9 mouse cellular contexts compared by ENCODE assay signal in the genomic region with DNA sequence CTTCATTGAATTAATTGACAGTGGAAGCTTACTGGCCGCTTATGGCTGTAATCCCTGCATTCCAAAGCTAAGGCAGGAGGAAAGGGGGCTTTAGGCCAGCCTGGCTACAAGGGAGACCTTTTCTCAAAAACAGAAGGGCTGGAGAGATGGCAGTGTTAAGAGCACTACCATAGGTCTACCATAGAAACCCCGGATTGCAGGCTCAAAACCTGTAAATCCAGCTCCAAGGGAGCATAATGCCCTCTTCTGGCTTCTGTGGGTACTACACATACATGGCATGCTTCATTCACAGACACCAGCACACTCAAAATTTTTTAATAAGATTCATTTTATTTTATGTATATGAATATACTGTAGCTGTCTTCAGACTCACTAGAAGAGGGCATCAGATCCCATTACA. TPM values are rescaled to one million over a fixed set of nuclear protein-coding genes. Genes with fewer than 3 reads are reported as not detected.
DNase-seq lines count a peak whose midpoint lies in the region; ATAC-seq and TF ChIP-seq lines count a peak whose summit lies in the region.
"Had no signal": no experiment of that assay in that cellular context is flagged by ENCODE, and none has a peak within 500 bp of the region (broad histone marks: within the 10 kb centered on the region; RNA-seq: fewer than 3 reads in every experiment).

No protein-coding gene starts in this region.

- WGBS in heart, adult 2 months = 37% methylated on average over 2 of the region's 2 CpGs
- WGBS in heart, embryonic 11.5 days (ENCODE audit: insufficient replicate concordance) = 45% methylated on average over 2 of the region's 2 CpGs
- 38% methylated on average over 2 of the region's 2 CpGs for WGBS in embryonic facial prominence, embryonic 11.5 days
- WGBS in stomach, postnatal 0 days = 26% methylated on average over 2 of the region's 2 CpGs

- no peak for TF ChIP-seq EP300 in heart, adult 2 months (IDR thresholded peaks at IDR 0.05; ENCODE audit: insufficient read depth, low read depth, low read length)
- no peak for TF ChIP-seq EP300 in stomach, postnatal 0 days (optimal IDR thresholded peaks at IDR 0.05)

- no peak overlapping the region for H3K9ac ChIP-seq in heart, adult 2 months (ENCODE audit: low read depth, low read length)
- no peak overlapping the region for H3K9ac ChIP-seq in heart, embryonic 11.5 days (ENCODE audit: low read depth, low read length)
- no peak overlapping the region for H3K9ac ChIP-seq in embryonic facial prominence, embryonic 11.5 days (replicated peaks; ENCODE audit: low read length)
- H3K9ac ChIP-seq in stomach, postnatal 0 days (ENCODE audit: low read length) = no peak overlapping the region
- H3K9ac ChIP-seq: limb, embryonic 12.5 days had no signal

- DNase-seq in heart, adult 2 months = peak; percentile 41 to 55
- peak; percentile 80 for DNase-seq in CD4-positive helper T cell, adult 2 months (ENCODE audit: low read depth, low spot score)
- peak; percentile 81 for DNase-seq in adrenal gland, postnatal 14 days
- DNase-seq in embryonic facial prominence, embryonic 11.5 days (ENCODE audit: low spot score) = peak; percentile 84
- DNase-seq in kidney, postnatal 4 days = peak; percentile 71 to 77
- DNase-seq in stomach, postnatal 0 days (ENCODE audit: low spot score) = peak; percentile 74

- peaks cover 9% of the 10 kb centered on the region for H3K79me2 ChIP-seq in heart, adult 2 months (replicated peaks; ENCODE audit: control insufficient read depth, insufficient read depth, low read length)

- no peaks in the 10 kb centered on the region for H3K27me3 ChIP-seq in heart, adult 2 months (ENCODE audit: control insufficient read depth, insufficient read depth, low read length)
- no peaks in the 10 kb centered on the region for H3K27me3 ChIP-seq in heart, embryonic 11.5 days (ENCODE audit: control insufficient read depth, insufficient read depth, low read length)
- H3K27me3 ChIP-seq in embryonic facial prominence, embryonic 11.5 days (ENCODE audit: control insufficient read depth, insufficient read depth, low read length) = no peaks in the 10 kb centered on the region
- H3K27me3 ChIP-seq in stomach, postnatal 0 days (ENCODE audit: control insufficient read depth, insufficient read depth, low read length) = no peaks in the 10 kb centered on the region
- H3K27me3 ChIP-seq: limb, embryonic 12.5 days had no signal

- no peak overlapping the region for H3K4me3 ChIP-seq in heart, adult 2 months
- no peak overlapping the region for H3K4me3 ChIP-seq in heart, embryonic 11.5 days (ENCODE audit: low read depth, low read length)
- H3K4me3 ChIP-seq in embryonic facial prominence, embryonic 11.5 days (ENCODE audit: low read depth, low read length) = no peak overlapping the region
- H3K4me3 ChIP-seq in stomach, postnatal 0 days (ENCODE audit: low read depth, low read length) = no peak overlapping the region
- H3K4me3 ChIP-seq: limb, embryonic 12.5 days had no signal

- TF ChIP-seq CTCF in heart, adult 2 months (IDR thresholded peaks at IDR 0.05) = peak; percentile 92
- peak; percentile 89 for TF ChIP-seq CTCF in stomach, postnatal 0 days (IDR thresholded peaks at IDR 0.05; ENCODE audit: low read depth)

- H3K9me3 ChIP-seq in heart, embryonic 11.5 days (replicated peaks; ENCODE audit: control insufficient read depth, low read length) = no peaks in the 10 kb centered on the region
- H3K9me3 ChIP-seq in embryonic facial prominence, embryonic 11.5 days (replicated peaks; ENCODE audit: control insufficient read depth, low read length) = no peaks in the 10 kb centered on the region
- H3K9me3 ChIP-seq in stomach, postnatal 0 days (ENCODE audit: control insufficient read depth, low read length) = no peaks in the 10 kb centered on the region
- H3K9me3 ChIP-seq: limb, embryonic 12.5 days had no signal

- H3K4me2 ChIP-seq in heart, embryonic 11.5 days = no peak overlapping the region
- no peak overlapping the region for H3K4me2 ChIP-seq in embryonic facial prominence, embryonic 11.5 days (ENCODE audit: low read depth, low read length)
- H3K4me2 ChIP-seq in stomach, postnatal 0 days (replicated peaks; ENCODE audit: low read depth) = no peak overlapping the region
- H3K4me2 ChIP-seq: limb, embryonic 12.5 days had no signal

- peaks cover 1% of the 10 kb centered on the region for H3K4me1 ChIP-seq in heart, adult 2 months (ENCODE audit: control insufficient read depth, insufficient read depth, low read length)
- peaks cover 21% of the 10 kb centered on the region for H3K4me1 ChIP-seq in heart, embryonic 11.5 days (ENCODE audit: control insufficient read depth, insufficient read depth, low read length)
- H3K4me1 ChIP-seq in embryonic facial prominence, embryonic 11.5 days (ENCODE audit: control insufficient read depth, insufficient read depth, low read length) = no peaks in the 10 kb centered on the region
- peaks cover 3% of the 10 kb centered on the region; the same call in 1 of the 2 replicates for H3K4me1 ChIP-seq in stomach, postnatal 0 days (replicated peaks; ENCODE audit: control insufficient read depth, insufficient read depth)

- no peak for TF ChIP-seq POLR2A in heart, adult 2 months (IDR thresholded peaks at IDR 0.05; ENCODE audit: insufficient read depth, low read depth, low read length)

- H3K27ac ChIP-seq in heart, adult 2 months = no peak overlapping the region
- no peak overlapping the region for H3K27ac ChIP-seq in heart, embryonic 11.5 days (ENCODE audit: low read depth, low read length)
- H3K27ac ChIP-seq in embryonic facial prominence, embryonic 11.5 days (replicated peaks; ENCODE audit: low read depth, low read length) = no peak overlapping the region
- no peak overlapping the region for H3K27ac ChIP-seq in stomach, postnatal 0 days (replicated peaks)
- H3K27ac ChIP-seq: limb, embryonic 12.5 days had no signal

- no peak for ATAC-seq in heart, embryonic 11.5 days (replicated peaks; ENCODE audit: insufficient number of reproducible peaks, low FRiP score, low TSS enrichment)
- ATAC-seq in embryonic facial prominence, embryonic 11.5 days (replicated peaks; ENCODE audit: insufficient number of reproducible peaks, low FRiP score, low TSS enrichment, low read depth) = no peak
- ATAC-seq in megakaryocyte, adult 5-6 weeks (ENCODE audit: poor library complexity, severe bottlenecking) = peak; percentile 23; the same call in 1 of the 2 replicates
- no peak for ATAC-seq in stomach, postnatal 0 days (ENCODE audit: low FRiP score, low TSS enrichment)

- intact Hi-C loops in heart, adult 2 months (cut with DNase I) = loop anchor here (1.0 kb wide), 2 partner anchors 73 to 113 kb away; partner anchors contain the start of gene Vps37d

- peaks cover 43% of the 10 kb centered on the region for H3K36me3 ChIP-seq in heart, adult 2 months (ENCODE audit: control insufficient read depth, insufficient read depth, low read length)
- H3K36me3 ChIP-seq in heart, embryonic 11.5 days (ENCODE audit: control insufficient read depth, insufficient read depth, low read length) = peaks cover 11% of the 10 kb centered on the region
- H3K36me3 ChIP-seq in embryonic facial prominence, embryonic 11.5 days (replicated peaks; ENCODE audit: control insufficient read depth, insufficient read depth, low read depth, low read length) = peaks cover 3% of the 10 kb centered on the region
- no peaks in the 10 kb centered on the region for H3K36me3 ChIP-seq in stomach, postnatal 0 days (ENCODE audit: control insufficient read depth, insufficient read depth, low read length)

RNA-seq across cellular contexts. Expression of gene Baz1b, which starts 4.6 kb away (rescaled TPM):
- total RNA-seq in heart, adult 2 months (2021) = 10 to 100 TPM; 42.3 to 46.1 TPM
- polyA plus RNA-seq in heart, adult 2 months (2012; rRNA removed) = 13.9 and 20.8 TPM in 2 replicates
- 28.9 and 45.4 TPM in 2 replicates for polyA plus RNA-seq in heart, embryonic 11.5 days (2014; fragmentation: Nextera tagmentation; extraction: Ambion mirVana)
- 84.6 and 87.4 TPM in 2 replicates for total RNA-seq in adrenal gland, postnatal 14 days (2021)
- 60.2 and 65.6 TPM in 2 replicates for polyA plus RNA-seq in embryonic facial prominence, embryonic 11.5 days (2014; fragmentation: Nextera tagmentation; extraction: Ambion mirVana)
- 66.1 and 71.1 TPM in 2 replicates for total RNA-seq in megakaryocyte, adult 5-6 weeks (2015)
- total RNA-seq in megakaryocyte, adult 5-6 weeks (2017) = 129 and 134 TPM in 2 replicates
- polyA plus RNA-seq in stomach, postnatal 0 days (2015; fragmentation: Nextera tagmentation; extraction: Ambion mirVana) = 9.6 and 10.2 TPM in 2 replicates

RNA-seq across cellular contexts. Expression of gene Bcl7b, which starts 23.5 kb away (rescaled TPM):
- total RNA-seq in heart, adult 2 months (2021) = 10 to 100 TPM; 40.3 to 44.1 TPM
- 37.5 and 37.6 TPM in 2 replicates for polyA plus RNA-seq in heart, adult 2 months (2012; rRNA removed)
- polyA plus RNA-seq in heart, embryonic 11.5 days (2014; fragmentation: Nextera tagmentation; extraction: Ambion mirVana) = 32.3 and 35.2 TPM in 2 replicates
- total RNA-seq in adrenal gland, postnatal 14 days (2021) = 53.3 and 57.9 TPM in 2 replicates
- polyA plus RNA-seq in embryonic facial prominence, embryonic 11.5 days (2014; fragmentation: Nextera tagmentation; extraction: Ambion mirVana) = 38.5 and 40.2 TPM in 2 replicates
- total RNA-seq in megakaryocyte, adult 5-6 weeks (2015) = 23.5 and 46.6 TPM in 2 replicates
- total RNA-seq in megakaryocyte, adult 5-6 weeks (2017) = 27.4 and 38.8 TPM in 2 replicates
- 46.4 and 50.4 TPM in 2 replicates for polyA plus RNA-seq in stomach, postnatal 0 days (2015; fragmentation: Nextera tagmentation; extraction: Ambion mirVana)

RNA-seq across cellular contexts. Expression of gene Tbl2, which starts 42.2 kb away (rescaled TPM):
- total RNA-seq in heart, adult 2 months (2021) = 10 to 100 TPM in 1 of 2 experiments, 1 to 10 TPM in 1; 9.9 to 10.6 TPM
- 5.8 and 8.8 TPM in 2 replicates for polyA plus RNA-seq in heart, adult 2 months (2012; rRNA removed)
- 20.0 and 21.3 TPM in 2 replicates for polyA plus RNA-seq in heart, embryonic 11.5 days (2014; fragmentation: Nextera tagmentation; extraction: Ambion mirVana)
- 26.5 and 26.6 TPM in 2 replicates for total RNA-seq in adrenal gland, postnatal 14 days (2021)
- 20.0 and 20.8 TPM in 2 replicates for polyA plus RNA-seq in embryonic facial prominence, embryonic 11.5 days (2014; fragmentation: Nextera tagmentation; extraction: Ambion mirVana)
- total RNA-seq in megakaryocyte, adult 5-6 weeks (2015) = 5.5 and 5.7 TPM in 2 replicates
- total RNA-seq in megakaryocyte, adult 5-6 weeks (2017) = 12.6 and 15.0 TPM in 2 replicates
- polyA plus RNA-seq in stomach, postnatal 0 days (2015; fragmentation: Nextera tagmentation; extraction: Ambion mirVana) = 9.9 and 11.6 TPM in 2 replicates

RNA-seq across cellular contexts. Expression of gene Fzd9, which starts 59.4 kb away (rescaled TPM):
- total RNA-seq in heart, adult 2 months (2021) = 1 to 10 TPM in 1 of 2 experiments, under 1 TPM in 1; 0.78 to 1.3 TPM
- polyA plus RNA-seq in heart, adult 2 months (2012; rRNA removed) = 1.8 TPM in 2 replicates
- polyA plus RNA-seq in heart, embryonic 11.5 days (2014; fragmentation: Nextera tagmentation; extraction: Ambion mirVana) = 3.6 and 4.9 TPM in 2 replicates
- 2.7 and 3.0 TPM in 2 replicates for total RNA-seq in adrenal gland, postnatal 14 days (2021)
- polyA plus RNA-seq in embryonic facial prominence, embryonic 11.5 days (2014; fragmentation: Nextera tagmentation; extraction: Ambion mirVana) = 3.4 TPM in 2 replicates
- not detected in 2 replicates for total RNA-seq in megakaryocyte, adult 5-6 weeks (2015)
- 0.26 TPM in 1 of 2 replicates, not detected in the other for total RNA-seq in megakaryocyte, adult 5-6 weeks (2017)
- 0.42 and 0.54 TPM in 2 replicates for polyA plus RNA-seq in stomach, postnatal 0 days (2015; fragmentation: Nextera tagmentation; extraction: Ambion mirVana)
